ENCODE assay signal across 27 mouse cellular contexts in the genomic region with DNA sequence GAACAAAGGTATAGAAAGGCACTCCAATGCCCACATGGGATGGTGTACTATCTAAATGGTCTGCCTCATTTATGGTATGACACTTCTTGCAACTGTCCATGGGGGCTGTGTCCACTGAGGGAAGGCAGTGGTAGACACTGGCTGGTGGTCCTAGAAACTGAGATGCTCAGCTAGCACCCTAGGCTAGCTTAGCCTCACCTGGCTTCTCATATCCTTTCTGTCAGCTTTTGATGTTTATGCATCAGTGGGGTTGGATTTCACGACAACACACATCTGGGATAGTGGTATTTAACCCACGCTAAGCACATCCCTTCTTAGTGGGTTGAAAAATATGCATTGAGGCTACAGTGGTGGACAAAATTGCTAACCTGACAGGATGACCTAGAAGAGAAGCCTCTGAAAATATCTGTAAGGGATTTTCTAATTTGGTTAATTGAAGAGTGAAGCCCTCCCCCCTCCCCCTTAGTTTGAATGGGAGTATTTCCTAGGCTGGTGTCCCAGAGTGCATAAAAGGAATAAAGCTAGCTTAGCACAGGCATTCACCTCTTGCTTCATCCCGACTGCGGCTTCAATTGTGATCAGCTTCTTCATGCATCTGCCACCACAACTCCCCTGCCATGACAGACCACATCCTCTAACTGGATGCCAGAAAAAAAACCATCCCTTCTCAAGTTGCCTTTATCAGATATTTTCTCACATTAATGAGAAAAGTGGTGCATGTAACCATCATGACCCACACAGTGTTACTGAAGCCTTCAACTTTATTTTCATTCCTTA.
DNase-seq lines count a peak whose midpoint lies in the region; ATAC-seq and TF ChIP-seq lines count a peak whose summit lies in the region.
"Had no signal": no experiment of that assay in that cellular context is flagged by ENCODE, and none has a peak within 500 bp of the region (broad histone marks: within the 10 kb centered on the region; RNA-seq: fewer than 3 reads in every experiment).

No protein-coding gene starts in this region.

- no peak overlapping the region for H3ac ChIP-seq in C2C12 (ENCODE audit: control insufficient read depth, insufficient read length, low read depth)

- intact Hi-C loops in gastrocnemius, postnatal 14 days (cut with DNase I; ENCODE audit: low total_unique reads), result no loop called here

- DNase-seq in 416B (ENCODE audit: low read depth), result peak; percentile 49
- DNase-seq in gastrocnemius, postnatal 14 days, result no peak
- no peak for DNase-seq in kidney, postnatal 10 days
- no peak for DNase-seq in ovary, adult 18-20 months (ENCODE audit: low spot score)
- DNase-seq: adrenal gland, adult 8-10 months; cerebellum, adult 8-10 months; cerebellum, postnatal 36 days; forebrain, postnatal 0 days; gastrocnemius, postnatal 10 days; heart, adult 11 months; kidney, adult 18-20 months; kidney, postnatal 36 days; liver; lung, adult 2 months; lung, postnatal 10 days; spleen, adult 18-20 months; thymus, adult 18-20 months had no signal

- TF ChIP-seq CTCF in C2C12 (IDR thresholded peaks at IDR 0.05; ENCODE audit: control insufficient read depth, insufficient read depth, insufficient read length), result no peak

- H3K79me3 ChIP-seq in C2C12 (ENCODE audit: low read depth), result no peaks in the 10 kb centered on the region

- no peak overlapping the region for H3K4me3 ChIP-seq in C2C12 (ENCODE audit: insufficient read depth, poor library complexity, severe bottlenecking)
- H3K4me3 ChIP-seq: embryonic facial prominence, embryonic 13.5 days; heart, embryonic 10.5 days; heart, embryonic 15.5 days; kidney, embryonic 15.5 days; layer of hippocampus, adult 2 months; neural tube, embryonic 15.5 days had no signal

- H3K36me3 ChIP-seq in C2C12 (ENCODE audit: control insufficient read depth, insufficient read depth), result no peaks in the 10 kb centered on the region
- H3K36me3 ChIP-seq: embryonic facial prominence, embryonic 13.5 days; heart, embryonic 10.5 days; heart, embryonic 15.5 days; kidney, embryonic 15.5 days; neural tube, embryonic 15.5 days had no signal

- peak; percentile 49 for ATAC-seq in activated CD4-positive, CD25-positive, alpha-beta regulatory T cell, adult 4 months
- peak; percentile 41 for ATAC-seq in inflammation-experienced regulatory T-cells, adult 6 months
- ATAC-seq in cerebellum, adult (ENCODE audit: insufficient number of reproducible peaks, low FRiP score, low TSS enrichment), result no peak
- ATAC-seq: forebrain, postnatal 0 days had no signal

- no peaks in the 10 kb centered on the region for H3K27me3 ChIP-seq in C2C12 (ENCODE audit: control insufficient read depth, insufficient read depth, insufficient read length)
- H3K27me3 ChIP-seq: embryonic facial prominence, embryonic 13.5 days; heart, embryonic 15.5 days; kidney, embryonic 15.5 days; neural tube, embryonic 15.5 days had no signal

- H3K79me2 ChIP-seq in C2C12 (ENCODE audit: control insufficient read depth, insufficient read depth), result no peaks in the 10 kb centered on the region

TF ChIP-seq in C2C12, 6 proteins besides CTCF, POLR2A, EP300 and RAD21:
- TF ChIP-seq USF1 (IDR thresholded peaks at IDR 0.05; ENCODE audit: low read depth) (no peak), MYOD1 (IDR thresholded peaks at IDR 0.05; ENCODE audit: control insufficient read depth, insufficient read length, low read depth) (peak; percentile 96), CEBPB (IDR thresholded peaks at IDR 0.05; ENCODE audit: low read depth) (peak; percentile 54)
